In genomic region chr10:8535445-8535844, GRCm38 (mm10) we compare ENCODE assay signal across 31 mouse cellular contexts. TPM values are rescaled to one million over a fixed set of nuclear protein-coding genes. Genes with fewer than 3 reads are reported as not detected.
DNase-seq lines count a peak whose midpoint lies in the region; ATAC-seq and TF ChIP-seq lines count a peak whose summit lies in the region.
"Had no signal": no experiment of that assay in that cellular context is flagged by ENCODE, and none has a peak within 500 bp of the region (broad histone marks: within the 10 kb centered on the region; RNA-seq: fewer than 3 reads in every experiment).

No protein-coding gene starts in this region.

- H3K4me3 ChIP-seq in liver, postnatal 0 days (ENCODE audit: low read depth, low read length): no peak overlapping the region
- H3K4me3 ChIP-seq in forebrain, postnatal 0 days (ENCODE audit: low read depth, low read length): no peak overlapping the region
- H3K4me3 ChIP-seq: embryonic facial prominence, embryonic 10.5 days; embryonic facial prominence, embryonic 15.5 days; forebrain, embryonic 12.5 days; heart, embryonic 13.5 days; hindbrain, embryonic 10.5 days; hindbrain, embryonic 15.5 days; left cerebral cortex, adult 2 months; limb, embryonic 15.5 days had no signal

- 35% methylated on average over 3 of the region's 3 CpGs for WGBS in liver, postnatal 0 days (ENCODE audit: insufficient replicate concordance)
- 89% methylated on average over 3 of the region's 3 CpGs for WGBS in forebrain, postnatal 0 days

- no peaks in the 10 kb centered on the region for H3K36me3 ChIP-seq in liver, postnatal 0 days (replicated peaks; ENCODE audit: insufficient read depth, low read length)
- H3K36me3 ChIP-seq in forebrain, postnatal 0 days (ENCODE audit: insufficient read depth): no peaks in the 10 kb centered on the region
- H3K36me3 ChIP-seq: embryonic facial prominence, embryonic 10.5 days; embryonic facial prominence, embryonic 15.5 days; forebrain, embryonic 12.5 days; heart, embryonic 13.5 days; hindbrain, embryonic 10.5 days; hindbrain, embryonic 15.5 days; limb, embryonic 15.5 days had no signal

- H3K27me3 ChIP-seq in liver, postnatal 0 days (ENCODE audit: insufficient read depth, low read length): no peaks in the 10 kb centered on the region
- no peaks in the 10 kb centered on the region for H3K27me3 ChIP-seq in forebrain, postnatal 0 days (ENCODE audit: insufficient read depth, low read length)
- H3K27me3 ChIP-seq: CH12.LX; embryonic facial prominence, embryonic 15.5 days; forebrain, embryonic 12.5 days; heart, embryonic 13.5 days; hindbrain, embryonic 15.5 days; limb, embryonic 15.5 days had no signal

- H3K4me1 ChIP-seq in liver, postnatal 0 days (ENCODE audit: insufficient read depth): no peaks in the 10 kb centered on the region
- H3K4me1 ChIP-seq in forebrain, postnatal 0 days (ENCODE audit: insufficient read depth): no peaks in the 10 kb centered on the region
- H3K4me1 ChIP-seq: embryonic facial prominence, embryonic 10.5 days; embryonic facial prominence, embryonic 15.5 days; hindbrain, embryonic 15.5 days; limb, embryonic 15.5 days had no signal

- H3K27ac ChIP-seq in liver, postnatal 0 days (ENCODE audit: low read depth): no peak overlapping the region
- H3K27ac ChIP-seq in forebrain, postnatal 0 days (ENCODE audit: low read depth, low read length): no peak overlapping the region
- H3K27ac ChIP-seq: embryonic facial prominence, embryonic 10.5 days; embryonic facial prominence, embryonic 15.5 days; forebrain, embryonic 12.5 days; heart, embryonic 13.5 days; hindbrain, embryonic 10.5 days; hindbrain, embryonic 15.5 days; left cerebral cortex, adult 2 months; limb, embryonic 15.5 days; liver, embryonic 14.5 days had no signal

- ATAC-seq in liver, postnatal 0 days: peak; percentile 36; the same call in 1 of the 2 replicates
- peak; percentile 68 for ATAC-seq in activated CD4-positive, CD25-positive, alpha-beta regulatory T cell, adult 4 months
- ATAC-seq in inflammation-experienced regulatory T-cells, adult 6 months: peak; percentile 69
- peak; percentile 83 for ATAC-seq in neutrophil, adult 5-6 weeks (ENCODE audit: extremely low read depth, insufficient number of reproducible peaks, low FRiP score, poor library complexity, severe bottlenecking)
- ATAC-seq in forebrain, postnatal 0 days: no peak
- ATAC-seq: intestine, embryonic 16.5 days had no signal

- no peak for TF ChIP-seq EP300 in liver, postnatal 0 days (IDR thresholded peaks at IDR 0.05; ENCODE audit: low read depth)

- H3K4me2 ChIP-seq in liver, postnatal 0 days (ENCODE audit: low read depth, low read length): no peak overlapping the region
- no peak overlapping the region for H3K4me2 ChIP-seq in forebrain, postnatal 0 days (ENCODE audit: low read depth)
- H3K4me2 ChIP-seq: embryonic facial prominence, embryonic 15.5 days; forebrain, embryonic 12.5 days; heart, embryonic 13.5 days; hindbrain, embryonic 15.5 days; limb, embryonic 15.5 days; lung, embryonic 14.5 days had no signal

- H3K9me3 ChIP-seq in liver, postnatal 0 days (ENCODE audit: low read length): 0 out of 2 replicates have a peak, but pooled peaks cover 3% of the 10 kb centered on the region
- no peaks in the 10 kb centered on the region for H3K9me3 ChIP-seq in forebrain, postnatal 0 days (ENCODE audit: low read length)
- H3K9me3 ChIP-seq: embryonic facial prominence, embryonic 10.5 days; embryonic facial prominence, embryonic 15.5 days; forebrain, embryonic 12.5 days; heart, embryonic 13.5 days; hindbrain, embryonic 10.5 days; hindbrain, embryonic 15.5 days; limb, embryonic 15.5 days had no signal

- no peak overlapping the region for H3K9ac ChIP-seq in liver, postnatal 0 days (replicated peaks)
- no peak overlapping the region for H3K9ac ChIP-seq in forebrain, postnatal 0 days
- H3K9ac ChIP-seq: embryonic facial prominence, embryonic 15.5 days; forebrain, embryonic 12.5 days; heart, embryonic 13.5 days; hindbrain, embryonic 15.5 days; limb, embryonic 15.5 days; liver, embryonic 14.5 days; lung, embryonic 14.5 days had no signal

- TF ChIP-seq CTCF in liver, postnatal 0 days (IDR thresholded peaks at IDR 0.05; ENCODE audit: low read depth): no peak
- no peak for TF ChIP-seq CTCF in forebrain, postnatal 0 days (IDR thresholded peaks at IDR 0.05; ENCODE audit: low read depth)

- no peak for DNase-seq in liver, postnatal 0 days
- DNase-seq in liver: no peak
- DNase-seq in embryo, embryonic 10.5 days (ENCODE audit: low spot score): no peak
- no peak for DNase-seq in adrenal gland, postnatal 14 days
- no peak for DNase-seq in forebrain, postnatal 0 days
- DNase-seq: adrenal gland, postnatal 10 days; cerebellum, adult 11-12 months; cerebellum, adult 9-11 months; gastrocnemius, postnatal 14 days; heart, postnatal 10 days; kidney, adult 8-10 months; kidney, postnatal 10 days; lung, embryonic 14.5 days; midbrain, embryonic 14.5 days; right cerebral cortex, adult 18-20 months; thymus, postnatal 4 days had no signal

RNA-seq across cellular contexts. Expression of gene Ust, which starts 16.8 kb away (rescaled TPM):
- polyA plus RNA-seq in liver, postnatal 0 days (2015; fragmentation: Nextera tagmentation; extraction: Ambion mirVana): 0.52 and 0.63 TPM in 2 replicates
- polyA plus RNA-seq in activated CD4-positive, CD25-positive, alpha-beta regulatory T cell, adult 4 months (2017; shearing (Covaris generic)): under 1 TPM; 0.18 to 0.53 TPM
- under 1 TPM; 0.16 to 0.52 (median 0.29) TPM for polyA plus RNA-seq in inflammation-experienced regulatory T-cells, adult 6 months (2017; shearing (Covaris generic))
- 0.93 and 1.4 TPM in 2 replicates for total RNA-seq in neutrophil, adult 5-6 weeks (2017)
- 5.9 and 7.1 TPM in 2 replicates for total RNA-seq in adrenal gland, postnatal 14 days (2021)
- 8.9 and 9.6 TPM in 2 replicates for total RNA-seq in forebrain, postnatal 0 days (2014; rRNA removed)
- polyA plus RNA-seq in forebrain, postnatal 0 days (2015; fragmentation: Nextera tagmentation; extraction: Ambion mirVana): 5.2 and 5.7 TPM in 2 replicates
- total RNA-seq: CH12.LX; megakaryocyte-erythroid progenitor cell, adult 5-6 weeks had no signal
